Mouse (Mus musculus) MEL (cell line): ENCODE measurements around the gene Grm7. TPM values are rescaled to one million over a fixed set of nuclear protein-coding genes. Genes with fewer than 3 reads are reported as not detected.

Source experiments
- DNase-seq: peaks from one replicate; pipeline ENCODE4 v3.0.0; 2011; ENCODE audit warnings: low read depth, low spot score
- H3K27ac ChIP-seq: 2 replicates; pipeline ENCODE4 v1.5.1; 2012; ENCODE audit warnings: low read depth, mild to moderate bottlenecking, control low read depth, low read length, moderate library complexity; ENCODE audit not compliant: control insufficient read depth
- H3K27me3 ChIP-seq, 2 experiments: fragments of 150-350 bp in 1 of 2; sonication (generic) in 1 of 2; 2 replicates each; pipeline ENCODE4 v1.6.1; 2012; ENCODE audit warnings: low read length in 2 of 2, mild to moderate bottlenecking in 2 of 2, improper control_type of control experiment in 1 of 2, moderate library complexity in 1 of 2; ENCODE audit not compliant: insufficient read depth in 2 of 2, control insufficient read depth in 1 of 2
- H3K36me3 ChIP-seq, 2 experiments: 2 replicates each; pipeline ENCODE4 v1.6.1; 2012 to 2014; ENCODE audit warnings: low read length in 2 of 2, improper control_type of control experiment in 1 of 2, inconsistent platforms in 1 of 2, mild to moderate bottlenecking in 1 of 2; ENCODE audit not compliant: insufficient read depth in 2 of 2, control insufficient read depth in 1 of 2
- H3K4me1 ChIP-seq, 2 experiments: fragments of 150-350 bp in 1 of 2; sonication (generic) in 1 of 2; 2 replicates each; pipeline ENCODE4 v1.6.1; 2012; ENCODE audit warnings: low read length in 2 of 2, improper control_type of control experiment in 1 of 2, mild to moderate bottlenecking in 1 of 2; ENCODE audit not compliant: insufficient read depth in 2 of 2, control insufficient read depth in 1 of 2
- H3K4me3 ChIP-seq, 2 experiments: fragments of 150-350 bp in 1 of 2; sonication (generic) in 1 of 2; 2 replicates each; pipeline ENCODE4 v1.5.1; 2012; ENCODE audit warnings: low read depth in 2 of 2, low read length in 2 of 2, mild to moderate bottlenecking in 2 of 2, moderate library complexity in 2 of 2, control low read depth in 1 of 2, improper control_type of control experiment in 1 of 2; ENCODE audit not compliant: control insufficient read depth in 1 of 2, insufficient read depth in 1 of 2
- H3K79me2 ChIP-seq: 2 replicates; pipeline ENCODE4 v1.6.1; 2012; ENCODE audit warnings: mild to moderate bottlenecking, low read length, moderate library complexity; ENCODE audit not compliant: control insufficient read depth, poor library complexity, insufficient read depth
- H3K9ac ChIP-seq: 2 replicates; pipeline ENCODE4 v1.6.1; 2012; ENCODE audit warnings: low read depth, mild to moderate bottlenecking, control low read depth, low read length, moderate library complexity; ENCODE audit not compliant: control insufficient read depth, poor library complexity, severe bottlenecking
- H3K9me3 ChIP-seq: fragments of 150-350 bp; sonication (generic); replicated peaks from 2 replicates; pipeline ENCODE4 v1.6.1; 2012; ENCODE audit warnings: mild to moderate bottlenecking, low read length, improper control_type of control experiment, moderate library complexity; ENCODE audit not compliant: insufficient read depth
- CHD1 ChIP-seq: IDR thresholded peaks from 2 replicates; pipeline ENCODE4 v1.6.1; 2012; ENCODE audit warnings: low read depth, mild to moderate bottlenecking, inconsistent platforms, low read length, improper control_type of control experiment
- ELF1 ChIP-seq: IDR thresholded peaks from 2 replicates; pipeline ENCODE4 v1.6.1; 2014; ENCODE audit warnings: low read depth, mild to moderate bottlenecking, inconsistent platforms, low read length, improper control_type of control experiment, moderate library complexity
- ETS1 ChIP-seq: IDR thresholded peaks from 2 replicates; pipeline ENCODE4 v1.6.1; 2012; ENCODE audit warnings: low read depth, mild to moderate bottlenecking, inconsistent platforms, low read length, improper control_type of control experiment, moderate library complexity
- GABPA ChIP-seq: IDR thresholded peaks from 2 replicates; pipeline ENCODE4 v1.6.1; 2012; ENCODE audit warnings: low read depth, mild to moderate bottlenecking, inconsistent platforms, low read length, improper control_type of control experiment, moderate library complexity
- HCFC1 ChIP-seq: IDR thresholded peaks from 2 replicates; pipeline ENCODE4 v1.6.1; 2012; ENCODE audit warnings: low read depth, mild to moderate bottlenecking, inconsistent platforms, low read length, improper control_type of control experiment, moderate library complexity
- JUND ChIP-seq: IDR thresholded peaks from 2 replicates; pipeline ENCODE4 v1.6.1; 2011; ENCODE audit warnings: low read depth, mild to moderate bottlenecking, improper control_type of control experiment, low read length
- KAT2A ChIP-seq: conservative IDR thresholded peaks from 2 replicates; pipeline ENCODE4 v1.6.1; 2012; ENCODE audit warnings: low read depth, low read length, improper control_type of control experiment, inconsistent platforms
- MAFK ChIP-seq: IDR thresholded peaks from 2 replicates; pipeline ENCODE4 v1.6.1; 2011; ENCODE audit warnings: low read depth, mild to moderate bottlenecking, low read length, improper control_type of control experiment, borderline replicate concordance
- MAX ChIP-seq: IDR thresholded peaks from 2 replicates; pipeline ENCODE4 v1.6.1; 2011; ENCODE audit warnings: low read length, improper control_type of control experiment
- MAZ ChIP-seq: IDR thresholded peaks from 2 replicates; pipeline ENCODE4 v1.6.1; 2012; ENCODE audit warnings: low read depth, mild to moderate bottlenecking, inconsistent platforms, low read length, improper control_type of control experiment
- MYC ChIP-seq: IDR thresholded peaks from 2 replicates; pipeline ENCODE4 v1.6.1; 2011; ENCODE audit warnings: low read depth, mild to moderate bottlenecking, low read length, improper control_type of control experiment, moderate library complexity
- NELFE ChIP-seq: IDR thresholded peaks from 2 replicates; pipeline ENCODE4 v1.6.1; 2011; ENCODE audit warnings: low read depth, low read length, improper control_type of control experiment
- NRF1 ChIP-seq: IDR thresholded peaks from 2 replicates; pipeline ENCODE4 v1.6.1; 2014; ENCODE audit warnings: low read depth, mild to moderate bottlenecking, inconsistent platforms, low read length, improper control_type of control experiment, moderate library complexity; ENCODE audit not compliant: poor library complexity, insufficient read depth, severe bottlenecking
- TBP ChIP-seq: IDR thresholded peaks from 2 replicates; pipeline ENCODE4 v1.8.0; 2011; ENCODE audit warnings: low read depth, low read length, improper control_type of control experiment
- TCF12 ChIP-seq: IDR thresholded peaks from 2 replicates; pipeline ENCODE4 v1.6.1; 2014; ENCODE audit warnings: low read depth, mild to moderate bottlenecking, inconsistent platforms, low read length, improper control_type of control experiment, moderate library complexity
- ZC3H11A ChIP-seq: IDR thresholded peaks from 2 replicates; pipeline ENCODE4 v1.6.1; 2012; ENCODE audit warnings: low read depth, mild to moderate bottlenecking, inconsistent platforms, low read length, improper control_type of control experiment
- polyA plus RNA-seq, 2 experiments: library from polyadenylated mRNA; stranded (reverse) in 1 of 2; unstranded in 1 of 2; fragments of >175 nt in 1 of 2; fragments of >200 nt in 1 of 2; gene quantifications; 2 replicates each; pipeline versions ENCODE4 v1.2.1 to v1.2.4; 2012; ENCODE audit warnings: low replicate concordance in 2 of 2, low read depth in 1 of 2; ENCODE audit not compliant: insufficient read length in 2 of 2, insufficient read depth in 1 of 2, missing spikeins in 1 of 2
- total RNA-seq: library from RNA; depleted of rRNA; stranded (reverse); fragments of 300-350 nt; gene quantifications from 2 replicates; pipeline ENCODE4 v1.2.3, GENCODE M21; 2012

Gene Grm7
- total and polyA plus RNA-seq, 3 experiments = not detected

DNA sequence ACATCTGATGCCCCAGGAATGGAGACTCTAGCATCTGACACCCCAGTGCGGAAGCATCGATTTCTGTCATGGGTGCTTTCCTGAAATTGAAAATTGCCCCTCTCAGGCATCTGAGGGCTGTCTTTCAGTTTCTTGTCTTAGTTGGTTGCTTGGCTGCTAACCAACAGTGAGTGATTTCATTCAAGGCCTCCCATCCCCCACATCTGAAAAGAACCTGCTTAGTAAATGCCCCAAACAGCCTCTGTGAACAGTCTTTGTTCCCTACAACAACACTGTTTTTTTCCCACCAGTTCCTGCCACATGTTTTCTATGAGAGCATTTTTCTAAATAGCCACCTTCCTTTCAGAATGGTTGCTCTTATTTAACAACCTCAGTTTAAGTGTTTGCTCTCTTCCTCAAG is 723.6 kb downstream of the Grm7 start:
- no peak for TF ChIP-seq MAZ
- TF ChIP-seq ETS1 = no peak
- TF ChIP-seq HCFC1 = no peak
- no peak for TF ChIP-seq MAFK
- Histone ChIP-seq H3K79me2 (no peaks in the 10 kb centered on the region), H3K36me3 (no peaks in the 10 kb centered on the region), H3K9ac (no peak overlapping the region), H3K4me3 (no peak overlapping the region), H3K9me3 (no peaks in the 10 kb centered on the region), H3K27ac (no peak overlapping the region), H3K4me1 (no peaks in the 10 kb centered on the region), H3K27me3 (no peaks in the 10 kb centered on the region)
- no peak for DNase-seq

DNA sequence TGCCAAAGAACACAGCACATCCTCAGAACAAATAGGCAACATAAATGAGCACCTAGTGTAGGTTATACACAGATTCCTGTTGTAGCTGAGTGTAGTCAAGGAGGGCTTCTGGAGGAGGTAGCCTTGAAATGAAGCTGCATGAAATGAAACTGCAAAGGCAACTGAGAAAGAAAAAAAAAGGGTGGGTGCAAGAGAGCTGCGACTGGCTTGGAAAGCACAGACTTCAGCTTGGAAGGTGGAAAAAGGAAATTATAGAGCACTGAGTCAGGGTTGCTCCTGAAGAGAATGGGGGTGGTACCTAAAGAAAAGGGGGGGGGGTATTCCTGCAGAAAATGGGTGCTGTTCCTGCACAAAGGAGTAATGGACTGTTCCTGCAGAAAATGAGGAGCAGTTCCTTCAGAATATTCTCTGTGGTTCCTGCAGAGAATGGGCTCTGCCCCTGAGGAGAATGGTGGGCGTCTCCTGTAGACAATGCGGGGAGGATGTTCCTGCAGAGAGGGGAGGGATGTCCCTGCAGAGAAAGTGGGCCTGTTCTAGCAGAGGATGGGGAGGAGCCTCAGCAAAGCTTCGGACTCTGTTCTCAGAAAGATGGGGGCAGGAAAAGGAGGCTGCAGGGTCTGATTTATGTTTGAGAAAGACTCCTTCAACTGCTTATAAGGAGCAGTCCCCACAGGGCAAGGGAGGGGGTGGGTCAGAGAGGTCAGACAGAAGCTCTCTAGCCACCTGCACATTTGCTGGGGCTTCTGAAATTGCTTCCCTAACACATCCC is 726.4 kb downstream of the Grm7 start:
- no peaks in the 10 kb centered on the region for H3K27me3 ChIP-seq
- H3K9me3 ChIP-seq = no peaks in the 10 kb centered on the region
- H3K9ac ChIP-seq = no peak overlapping the region
- H3K27ac ChIP-seq = no peak overlapping the region
- no peaks in the 10 kb centered on the region for H3K4me1 ChIP-seq
- no peak for DNase-seq
- no peak for TF ChIP-seq TBP
- TF ChIP-seq, all 39 proteins: peak for 0
- Histone ChIP-seq H3K4me3 (no peak overlapping the region), H3K79me2 (no peaks in the 10 kb centered on the region), H3K36me3 (no peaks in the 10 kb centered on the region)

DNA sequence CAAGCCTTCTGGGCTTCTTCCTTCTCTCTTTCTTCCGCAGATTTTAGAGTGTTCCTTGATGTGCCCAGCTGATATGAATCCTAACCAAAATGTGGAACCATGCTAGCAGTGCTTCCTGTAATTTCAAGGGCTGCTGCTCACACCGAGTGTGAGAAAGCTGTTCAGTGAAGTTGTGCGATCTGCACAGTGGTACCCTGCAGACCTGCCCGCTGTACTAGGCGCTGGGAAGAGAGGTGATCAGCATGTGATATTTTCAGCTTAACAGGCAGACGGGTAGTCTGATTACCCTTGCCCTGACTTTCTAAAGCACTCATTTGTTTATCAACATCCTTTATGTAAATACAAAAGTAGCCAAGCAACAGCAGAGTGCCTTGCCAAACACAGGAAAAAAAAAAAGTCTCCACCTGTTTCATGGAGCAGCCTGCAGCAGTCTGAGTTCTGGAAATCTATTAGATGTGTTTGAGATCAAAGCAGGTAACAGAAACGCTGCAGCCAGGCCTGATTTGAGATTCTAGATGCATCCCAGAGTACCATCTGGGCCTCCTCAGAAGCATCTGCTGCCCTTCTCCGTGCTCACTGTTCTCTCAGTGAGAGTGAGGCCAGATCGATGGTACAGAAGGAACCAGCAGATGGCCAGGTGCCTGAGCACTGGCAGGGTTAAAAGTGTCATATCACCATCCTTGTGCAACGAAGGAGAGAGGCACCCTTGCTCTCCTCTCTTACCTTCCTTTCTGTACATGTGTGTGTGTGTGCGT is 727.4 kb downstream of the Grm7 start:
- DNase-seq = no peak
- no peak for TF ChIP-seq MAX
- TF ChIP-seq TCF12 = no peak
- no peak for TF ChIP-seq NRF1
- TF ChIP-seq MAZ = no peak
- no peak for TF ChIP-seq MAFK
- TF ChIP-seq MYC = no peak
- TF ChIP-seq GABPA = no peak
- no peak for TF ChIP-seq NELFE
- TF ChIP-seq ELF1 = no peak
- no peak for TF ChIP-seq KAT2A
- no peak for TF ChIP-seq JUND
- TF ChIP-seq CHD1 = no peak
- TF ChIP-seq HCFC1 = no peak
- TF ChIP-seq ZC3H11A = no peak
- TF ChIP-seq, all 39 proteins: peak for 0
- H3K27me3 ChIP-seq = no peaks in the 10 kb centered on the region
- H3K27ac ChIP-seq = no peak overlapping the region
- no peak overlapping the region for H3K4me3 ChIP-seq
- H3K9me3 ChIP-seq = no peaks in the 10 kb centered on the region
- no peaks in the 10 kb centered on the region for H3K36me3 ChIP-seq
- no peaks in the 10 kb centered on the region for H3K4me1 ChIP-seq
- H3K79me2 ChIP-seq = no peaks in the 10 kb centered on the region
- no peak overlapping the region for H3K9ac ChIP-seq
